Mouse (Mus musculus): ENCODE measurements around the gene Sumo3. TPM values are rescaled to one million over a fixed set of nuclear protein-coding genes. Genes with fewer than 3 reads are reported as not detected.

The Sumo3 gene
- polyA plus RNA-seq, 1 experiment from 2014 or later: 287 TPM

DNA sequence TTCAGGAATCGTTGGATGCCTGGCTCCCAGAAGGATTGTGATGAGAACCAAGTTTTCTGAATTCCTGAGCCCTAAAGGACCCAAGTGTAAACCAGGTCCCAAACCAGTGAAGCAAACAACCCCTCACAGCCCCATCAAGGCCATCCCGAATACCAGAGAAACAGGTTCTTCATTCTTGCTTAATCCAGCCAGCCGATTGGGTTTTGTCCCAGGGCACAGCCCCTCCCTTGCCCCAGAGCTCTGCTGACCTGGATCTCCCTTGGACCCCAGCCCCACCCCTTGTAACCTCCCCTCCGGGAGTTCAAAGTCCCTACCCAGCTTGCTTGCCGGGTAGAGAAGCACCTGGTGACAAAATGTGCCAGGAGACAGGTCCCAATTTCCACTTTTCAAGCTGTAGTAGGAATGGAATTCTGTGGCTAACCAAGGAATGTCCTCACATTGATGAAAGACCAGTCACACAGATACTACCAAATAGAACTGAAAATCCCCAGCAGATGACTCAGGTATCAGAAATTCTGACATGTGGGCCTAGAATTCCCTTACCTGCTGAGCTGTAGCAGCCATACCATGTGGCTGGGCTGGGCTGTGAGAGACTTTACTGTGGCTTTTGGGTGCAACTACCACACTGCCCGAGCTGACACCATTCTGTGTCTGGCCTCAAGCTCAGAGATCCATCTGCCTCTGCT, 35.8 kb upstream of the Sumo3 start:
- no peak for ATAC-seq (ENCODE audit: low FRiP score)
- Histone ChIP-seq H3K27me3 (ENCODE audit: control insufficient read depth, insufficient read depth, low read length) (no peaks in the 10 kb centered on the region), H3K4me3 (ENCODE audit: low read depth, low read length) (no peak overlapping the region), H3K9me3 (ENCODE audit: control insufficient read depth, low read length) (no peaks in the 10 kb centered on the region), H3K27ac (ENCODE audit: low read depth, low read length) (no peak overlapping the region), H3K4me1 (replicated peaks; ENCODE audit: control insufficient read depth, insufficient read depth, low read length) (no peaks in the 10 kb centered on the region), H3K9ac (ENCODE audit: low read depth, low read length) (no peak overlapping the region), H3K4me2 (replicated peaks; ENCODE audit: low read depth, low read length) (no peak overlapping the region), H3K36me3 (ENCODE audit: control insufficient read depth, insufficient read depth, low read length) (no peaks in the 10 kb centered on the region)
- no peak for DNase-seq (ENCODE audit: low spot score)
- WGBS: 57% methylated on average over 6 of the region's 6 CpGs

DNA sequence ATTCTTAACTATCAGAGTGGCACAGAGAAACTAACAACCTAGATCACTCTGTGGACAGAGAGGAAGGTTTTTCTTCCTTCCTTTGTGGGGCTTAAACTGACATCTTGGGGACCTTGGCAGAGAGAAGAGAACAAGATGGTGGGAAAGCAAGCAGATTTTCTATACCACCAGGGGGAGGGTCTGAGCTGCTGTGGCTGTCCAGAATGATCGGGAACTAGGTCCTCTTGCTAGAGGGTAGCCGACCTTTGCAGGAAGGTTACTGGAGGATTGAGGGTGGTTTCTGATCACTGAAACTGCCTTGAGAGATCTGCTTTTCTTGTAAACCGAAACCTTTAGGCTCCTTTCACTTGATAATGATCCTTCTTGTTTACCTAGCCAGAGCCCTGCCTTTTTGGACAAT, 33.7 kb upstream of the Sumo3 start:
- no peak overlapping the region for H3K27ac ChIP-seq (ENCODE audit: low read depth, low read length)
- ATAC-seq (ENCODE audit: low FRiP score) (no peak), DNase-seq (ENCODE audit: low spot score) (peak; percentile 19)
- H3K4me1 ChIP-seq (replicated peaks; ENCODE audit: control insufficient read depth, insufficient read depth, low read length): no peaks in the 10 kb centered on the region
- H3K36me3 ChIP-seq (ENCODE audit: control insufficient read depth, insufficient read depth, low read length): no peaks in the 10 kb centered on the region
- H3K4me2 ChIP-seq (replicated peaks; ENCODE audit: low read depth, low read length): no peak overlapping the region
- WGBS: 44% methylated on average over 3 of the region's 3 CpGs
- H3K4me3 ChIP-seq (ENCODE audit: low read depth, low read length): no peak overlapping the region
- H3K9ac ChIP-seq (ENCODE audit: low read depth, low read length): no peak overlapping the region
- H3K27me3 ChIP-seq (ENCODE audit: control insufficient read depth, insufficient read depth, low read length): no peaks in the 10 kb centered on the region
- no peaks in the 10 kb centered on the region for H3K9me3 ChIP-seq (ENCODE audit: control insufficient read depth, low read length)

- no peak for ATAC-seq (ENCODE audit: low FRiP score)
- Histone ChIP-seq H3K4me3 (ENCODE audit: low read depth, low read length) (no peak overlapping the region), H3K36me3 (ENCODE audit: control insufficient read depth, insufficient read depth, low read length) (no peaks in the 10 kb centered on the region), H3K9ac (ENCODE audit: low read depth, low read length) (no peak overlapping the region), H3K4me2 (replicated peaks; ENCODE audit: low read depth, low read length) (no peak overlapping the region), H3K4me1 (replicated peaks; ENCODE audit: control insufficient read depth, insufficient read depth, low read length) (no peaks in the 10 kb centered on the region), H3K27me3 (ENCODE audit: control insufficient read depth, insufficient read depth, low read length) (no peaks in the 10 kb centered on the region), H3K9me3 (ENCODE audit: control insufficient read depth, low read length) (no peaks in the 10 kb centered on the region), H3K27ac (ENCODE audit: low read depth, low read length) (no peak overlapping the region)
- no peak for DNase-seq (ENCODE audit: low spot score)
- 66% methylated on average over 1 of the region's 1 CpGs for WGBS
Measured at GRCm38 (mm10) chr10:77573162-77573561, 32.7 kb upstream of the Sumo3 start.

DNA sequence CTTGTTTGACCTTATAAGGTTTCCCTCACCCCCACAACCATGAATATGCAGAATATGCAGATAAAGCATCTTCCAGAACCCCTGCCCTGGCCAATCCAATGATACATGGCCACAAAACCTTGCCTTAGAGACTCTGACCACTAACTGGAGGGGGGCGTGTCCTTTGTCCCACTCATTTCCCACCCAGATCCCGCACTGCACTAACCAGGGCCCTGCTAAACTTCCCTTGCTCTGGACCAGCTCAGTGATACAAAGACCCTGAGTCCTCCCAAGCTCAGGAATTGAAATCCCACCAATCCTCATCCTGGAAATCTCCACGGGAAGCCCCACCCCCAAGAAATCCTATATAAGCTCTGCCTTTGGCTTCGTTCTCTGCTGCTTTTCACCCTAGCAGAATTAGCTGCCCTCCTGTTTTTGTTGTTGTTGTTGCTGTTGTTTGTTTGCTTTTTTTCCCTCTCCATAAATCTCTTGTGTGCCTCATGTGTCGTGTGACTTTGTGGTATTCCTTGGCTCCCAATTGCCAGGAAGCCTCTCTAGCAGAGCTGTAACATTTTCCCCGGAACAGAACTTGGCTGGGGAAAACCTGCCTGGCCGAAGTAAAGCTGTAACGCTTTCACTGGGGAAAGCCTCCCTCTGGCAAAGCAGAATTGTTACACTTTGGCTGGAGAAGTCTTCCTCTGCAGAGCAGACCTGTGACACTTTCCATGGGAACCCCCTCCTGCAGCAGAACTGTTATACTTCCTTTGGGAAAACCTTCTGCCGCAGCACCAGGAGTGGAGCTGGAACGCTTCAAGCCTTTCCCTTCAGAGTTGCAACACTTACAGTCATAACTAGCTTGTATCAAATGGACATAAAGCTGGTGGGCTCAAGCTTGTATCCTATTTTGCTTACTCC, 25.6 kb upstream of the Sumo3 start:
- H3K27ac ChIP-seq (ENCODE audit: low read depth, low read length): no peak overlapping the region
- H3K4me2 ChIP-seq (replicated peaks; ENCODE audit: low read depth, low read length): no peak overlapping the region
- H3K4me3 ChIP-seq (ENCODE audit: low read depth, low read length): no peak overlapping the region
- no peaks in the 10 kb centered on the region for H3K36me3 ChIP-seq (ENCODE audit: control insufficient read depth, insufficient read depth, low read length)
- WGBS: 66% methylated on average over 10 of the region's 10 CpGs
- no peaks in the 10 kb centered on the region for H3K27me3 ChIP-seq (ENCODE audit: control insufficient read depth, insufficient read depth, low read length)
- no peak for DNase-seq (ENCODE audit: low spot score)
- 0 out of 2 replicates have a peak, but pooled peaks cover 2% of the 10 kb centered on the region for H3K4me1 ChIP-seq (replicated peaks; ENCODE audit: control insufficient read depth, insufficient read depth, low read length)
- no peaks in the 10 kb centered on the region for H3K9me3 ChIP-seq (ENCODE audit: control insufficient read depth, low read length)
- H3K9ac ChIP-seq (ENCODE audit: low read depth, low read length): no peak overlapping the region
- ATAC-seq (ENCODE audit: low FRiP score): no peak

GRCm38 (mm10) chr10:77581023-77581407, 24.9 kb upstream of the Sumo3 start:
- H3K9ac ChIP-seq (ENCODE audit: low read depth, low read length): peak overlapping the region; percentile 84
- no peaks in the 10 kb centered on the region for H3K9me3 ChIP-seq (ENCODE audit: control insufficient read depth, low read length)
- peak overlapping the region; percentile 81 for H3K4me3 ChIP-seq (ENCODE audit: low read depth, low read length)
- H3K4me2 ChIP-seq (replicated peaks; ENCODE audit: low read depth, low read length): peak overlapping the region; percentile 83
- no peaks in the 10 kb centered on the region for H3K36me3 ChIP-seq (ENCODE audit: control insufficient read depth, insufficient read depth, low read length)
- WGBS: 12% methylated on average over 8 of the region's 8 CpGs
- H3K27me3 ChIP-seq (ENCODE audit: control insufficient read depth, insufficient read depth, low read length): no peaks in the 10 kb centered on the region
- H3K27ac ChIP-seq (ENCODE audit: low read depth, low read length): peak overlapping the region; percentile 75; the same call in 1 of the 2 replicates
- peak; percentile 21; the same call in 1 of the 2 replicates for ATAC-seq (ENCODE audit: low FRiP score)
- no peak for DNase-seq (ENCODE audit: low spot score)
- H3K4me1 ChIP-seq (replicated peaks; ENCODE audit: control insufficient read depth, insufficient read depth, low read length): 0 out of 2 replicates have a peak, but pooled peaks cover 2% of the 10 kb centered on the region

DNA sequence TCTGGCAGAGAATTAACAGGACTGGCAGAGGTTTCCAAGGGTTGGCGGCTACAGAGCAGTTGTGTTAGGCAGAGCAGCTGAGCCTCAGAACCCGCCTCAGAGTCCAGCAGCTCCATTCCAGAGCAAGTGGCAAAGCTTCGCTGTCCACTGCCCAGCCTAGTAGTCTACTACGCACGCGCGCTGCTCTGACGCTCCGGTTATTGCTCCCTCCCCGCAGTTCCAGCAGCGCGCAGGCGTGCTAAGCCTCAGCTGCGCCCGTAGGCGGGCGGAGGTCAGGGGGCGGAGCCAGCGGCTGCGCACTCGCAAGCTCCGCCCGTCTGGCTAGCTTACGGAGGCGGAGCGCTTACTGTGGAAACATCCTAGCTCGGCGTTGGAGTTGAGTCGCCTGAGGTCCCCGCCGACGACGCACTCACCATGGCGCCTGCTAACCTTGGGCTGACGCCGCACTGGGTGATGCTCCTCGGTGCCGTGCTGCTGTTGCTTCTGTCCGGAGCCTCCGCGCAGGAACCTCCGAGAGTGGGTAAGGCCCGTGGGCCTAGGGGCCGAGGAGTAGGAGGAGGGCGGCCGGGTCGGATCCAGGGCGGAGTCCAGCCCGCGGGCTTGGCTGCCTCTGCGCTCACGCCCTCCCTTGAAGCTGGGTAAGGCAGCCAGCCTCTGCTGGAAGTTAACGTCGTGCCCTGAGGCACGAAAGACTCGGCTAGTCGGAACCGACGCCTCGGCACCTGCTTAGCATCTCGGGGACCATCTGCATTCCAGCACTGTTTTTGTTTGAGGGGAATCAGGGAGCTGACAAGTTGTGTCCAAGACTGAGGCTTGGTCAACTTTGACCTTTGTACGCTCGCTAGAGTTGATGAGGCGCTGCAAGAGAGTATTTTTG, 24.3 kb upstream of the Sumo3 start, which contains the start of gene Pttg1ip:
TSS of gene Pttg1ip (plus strand) at position 313 of the 877 bp plus-strand sequence.
- peak within 1 kb of the TSS; percentile 83 for H3K4me2 ChIP-seq (replicated peaks; ENCODE audit: low read depth, low read length)
- H3K4me1 ChIP-seq (replicated peaks; ENCODE audit: control insufficient read depth, insufficient read depth, low read length): 0 out of 2 replicates have a peak, but pooled peaks cover 2% of the 10 kb centered on the region
- H3K36me3 ChIP-seq (ENCODE audit: control insufficient read depth, insufficient read depth, low read length): no peaks in the 10 kb centered on the region
- WGBS: under 1% methylated on average over 61 of the region's 64 CpGs
- peak within 1 kb of the TSS; percentile 81 for H3K4me3 ChIP-seq (ENCODE audit: low read depth, low read length)
- ATAC-seq (ENCODE audit: low FRiP score) (peak; percentile 97), DNase-seq (ENCODE audit: low spot score) (peak; percentile 99)
- H3K27ac ChIP-seq (ENCODE audit: low read depth, low read length): peak within 1 kb of the TSS; percentile 75
- H3K27me3 ChIP-seq (ENCODE audit: control insufficient read depth, insufficient read depth, low read length): no peaks in the 10 kb centered on the region
- H3K9ac ChIP-seq (ENCODE audit: low read depth, low read length): peak within 1 kb of the TSS; percentile 84
- no peaks in the 10 kb centered on the region for H3K9me3 ChIP-seq (ENCODE audit: control insufficient read depth, low read length)

- Histone ChIP-seq H3K4me3 (ENCODE audit: low read depth, low read length) (peak overlapping the region; percentile 81), H3K9me3 (ENCODE audit: control insufficient read depth, low read length) (no peaks in the 10 kb centered on the region), H3K9ac (ENCODE audit: low read depth, low read length) (peak overlapping the region; percentile 84), H3K27ac (ENCODE audit: low read depth, low read length) (no peak overlapping the region), H3K27me3 (ENCODE audit: control insufficient read depth, insufficient read depth, low read length) (no peaks in the 10 kb centered on the region), H3K4me2 (replicated peaks; ENCODE audit: low read depth, low read length) (peak overlapping the region; percentile 83), H3K4me1 (replicated peaks; ENCODE audit: control insufficient read depth, insufficient read depth, low read length) (0 out of 2 replicates have a peak, but pooled peaks cover 2% of the 10 kb centered on the region), H3K36me3 (ENCODE audit: control insufficient read depth, insufficient read depth, low read length) (no peaks in the 10 kb centered on the region)
- 5% methylated on average over 8 of the region's 8 CpGs for WGBS
- no peak for DNase-seq (ENCODE audit: low spot score)
- ATAC-seq (ENCODE audit: low FRiP score): peak; percentile 15
Measured at GRCm38 (mm10) chr10:77582285-77582618, 23.6 kb upstream of the Sumo3 start.

DNA sequence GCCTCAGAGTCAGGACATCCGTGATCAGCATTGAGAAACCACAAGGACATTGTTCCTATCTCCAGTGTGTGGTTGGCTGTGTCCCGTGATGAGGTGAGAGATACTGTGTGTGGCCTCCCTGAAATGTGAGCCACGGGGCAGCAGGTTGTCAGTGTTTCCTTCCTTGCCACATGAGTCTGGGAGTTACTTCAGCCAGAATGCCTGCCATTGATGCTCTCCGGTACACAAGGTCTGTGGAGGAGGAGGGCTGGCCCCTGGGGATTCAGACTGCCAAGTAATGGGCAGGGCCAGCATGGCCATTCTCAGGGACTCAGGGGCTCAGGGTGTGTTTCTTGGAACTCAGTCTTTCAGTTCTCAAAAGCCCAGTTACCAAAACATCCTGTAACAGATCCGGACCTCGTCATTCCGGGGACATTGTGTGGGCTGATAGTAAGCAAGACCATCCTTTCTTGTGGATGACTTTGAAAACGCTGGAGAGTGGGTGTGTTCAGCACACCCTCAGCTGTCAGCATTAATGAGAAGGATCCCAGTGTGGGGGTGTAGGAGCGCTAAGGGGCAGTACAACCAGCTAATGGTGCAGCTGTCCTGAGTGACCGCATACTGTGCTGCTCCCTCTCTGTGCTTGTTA, 22.0 kb upstream of the Sumo3 start:
- Histone ChIP-seq H3K9me3 (ENCODE audit: control insufficient read depth, low read length) (no peaks in the 10 kb centered on the region), H3K36me3 (ENCODE audit: control insufficient read depth, insufficient read depth, low read length) (no peaks in the 10 kb centered on the region), H3K27ac (ENCODE audit: low read depth, low read length) (no peak overlapping the region), H3K4me3 (ENCODE audit: low read depth, low read length) (no peak overlapping the region), H3K27me3 (ENCODE audit: control insufficient read depth, insufficient read depth, low read length) (no peaks in the 10 kb centered on the region), H3K4me2 (replicated peaks; ENCODE audit: low read depth, low read length) (no peak overlapping the region), H3K4me1 (replicated peaks; ENCODE audit: control insufficient read depth, insufficient read depth, low read length) (0 out of 2 replicates have a peak, but pooled peaks cover 2% of the 10 kb centered on the region), H3K9ac (ENCODE audit: low read depth, low read length) (no peak overlapping the region)
- ATAC-seq (ENCODE audit: low FRiP score) (no peak), DNase-seq (ENCODE audit: low spot score) (no peak)
- WGBS: 76% methylated on average over 10 of the region's 10 CpGs

Measured in hindbrain, embryonic 11.5 days (tissue).